Mouse (Mus musculus) lung, postnatal 0 days (tissue): ENCODE data around the gene Rpl19. TPM values are rescaled to one million over a fixed set of nuclear protein-coding genes. Genes with fewer than 3 reads are reported as not detected.

Source experiments
- ATAC-seq: fragments of 200-750 bp; cut with Nextera tagmentation; 2 replicates; pipeline ENCODE4 v1.8.0; 2017; ENCODE audit warnings: moderate library complexity
- DNase-seq: peaks from one replicate; pipeline ENCODE4 v3.0.0-alpha.2; 2016; ENCODE audit warnings: low spot score
- H3K27ac ChIP-seq: fragments of 300-500 bp; sonication (generic); 2 replicates; pipeline ENCODE4 v1.5.1; 2014; ENCODE audit warnings: antibody characterized with exemption, mild to moderate bottlenecking, low read length, mixed read lengths
- H3K27me3 ChIP-seq: fragments of 300-500 bp; sonication (generic); replicated peaks from 2 replicates; pipeline ENCODE4 v1.6.1; 2014; ENCODE audit warnings: low read length, mixed read lengths; ENCODE audit not compliant: insufficient read depth
- H3K36me3 ChIP-seq: fragments of 300-500 bp; sonication (generic); 2 replicates; pipeline ENCODE4 v1.6.1; 2014; ENCODE audit warnings: low read length, mixed read lengths; ENCODE audit not compliant: insufficient read depth
- H3K4me1 ChIP-seq: fragments of 300-500 bp; sonication (generic); 2 replicates; pipeline ENCODE4 v1.6.1; 2014; ENCODE audit warnings: antibody characterized with exemption, low read depth, low read length, mixed read lengths; ENCODE audit not compliant: insufficient read depth
- H3K4me2 ChIP-seq: fragments of 300-500 bp; sonication (generic); replicated peaks from 2 replicates; pipeline ENCODE4 v1.6.1; 2014; ENCODE audit warnings: low read depth, mild to moderate bottlenecking, low read length, moderate library complexity, mixed read lengths
- H3K4me3 ChIP-seq: fragments of 300-500 bp; sonication (generic); 2 replicates; pipeline ENCODE4 v1.5.1; 2014; ENCODE audit warnings: low read depth, low read length
- H3K9ac ChIP-seq: fragments of 300-500 bp; sonication (generic); replicated peaks from 2 replicates; pipeline ENCODE4 v1.6.1; 2014; ENCODE audit warnings: low read depth, mild to moderate bottlenecking
- H3K9me3 ChIP-seq: fragments of 300-500 bp; sonication (generic); 2 replicates; pipeline ENCODE4 v1.6.1; 2016; ENCODE audit warnings: low read length, mixed read lengths
- CTCF ChIP-seq: IDR thresholded peaks from 2 replicates; pipeline ENCODE4 v1.5.1; 2016; ENCODE audit warnings: antibody characterized with exemption, mild to moderate bottlenecking
- EP300 ChIP-seq: IDR thresholded peaks from 2 replicates; pipeline ENCODE4 v1.6.1; 2016; ENCODE audit warnings: antibody characterized with exemption, mild to moderate bottlenecking, control low read depth
- WGBS: fragments of 180-500 bp; shearing (Covaris S2); extraction: QIAGEN DNeasy Blood & Tissue Kit; methylation state at CpG from one replicate; pipeline ENCODE4 v1.1.7; 2014; 5-methylcytosine and 5-hydroxymethylcytosine counted together
- polyA plus RNA-seq: library from polyadenylated mRNA; unstranded; fragments of >200 nt; fragmentation: Nextera tagmentation; extraction: Ambion mirVana; gene quantifications from 2 replicates; pipeline ENCODE4 v1.2.1, GENCODE M21; 2015

Rpl19 gene
- polyA plus RNA-seq, 1 experiment from 2014 or later = 817 TPM

- peak overlapping the region; percentile 89 for H3K27ac ChIP-seq
- no peak for TF ChIP-seq CTCF
- TF ChIP-seq EP300 = no peak
- H3K9me3 ChIP-seq = no peaks in the 10 kb centered on the region
- H3K4me3 ChIP-seq = peak overlapping the region; percentile 93
- peaks cover 11% of the 10 kb centered on the region; the same call in 1 of the 2 replicates for H3K36me3 ChIP-seq
- peak overlapping the region; percentile 95 for H3K9ac ChIP-seq
- no peaks in the 10 kb centered on the region for H3K27me3 ChIP-seq
- peak overlapping the region; percentile 86 for H3K4me2 ChIP-seq
- ATAC-seq = no peak
- DNase-seq = no peak
- WGBS = 5% methylated on average over 15 of the region's 15 CpGs
- H3K4me1 ChIP-seq = peaks cover 11% of the 10 kb centered on the region; the same call in 1 of the 2 replicates
Measured at GRCm38 (mm10) chr11:98026248-98026569, 301 bp upstream of the Rpl19 start.

DNA sequence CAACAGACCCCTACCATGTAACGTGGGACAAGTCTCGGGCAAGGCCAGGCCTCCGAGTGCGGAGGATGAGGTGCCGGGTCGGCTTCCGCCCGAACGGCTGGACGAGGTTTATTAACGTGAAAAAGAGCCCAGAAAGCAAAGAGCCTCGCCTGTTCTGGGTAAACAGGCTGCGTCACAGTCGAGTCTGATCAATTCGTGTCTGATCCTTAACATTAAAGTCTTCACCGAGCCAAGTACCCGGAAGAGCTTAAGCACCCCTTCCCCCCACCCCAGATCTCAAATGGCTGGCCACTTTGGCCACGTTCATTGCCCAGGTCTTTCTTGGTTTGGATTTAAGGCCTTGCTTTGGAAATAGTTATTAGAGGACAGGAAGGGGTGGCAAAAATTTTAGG is 783 bp downstream of the Rpl19 start:
- peak overlapping the region; percentile 89 for H3K27ac ChIP-seq
- peaks cover 11% of the 10 kb centered on the region; the same call in 1 of the 2 replicates for H3K36me3 ChIP-seq
- ATAC-seq (no peak), DNase-seq (no peak)
- H3K9ac ChIP-seq = peak overlapping the region; percentile 95
- WGBS = under 1% methylated on average over 18 of the region's 18 CpGs
- peak overlapping the region; percentile 86 for H3K4me2 ChIP-seq
- peak overlapping the region; percentile 93 for H3K4me3 ChIP-seq
- H3K4me1 ChIP-seq = peaks cover 7% of the 10 kb centered on the region; the same call in 1 of the 2 replicates
- H3K27me3 ChIP-seq = no peaks in the 10 kb centered on the region
- TF ChIP-seq EP300 (no peak), CTCF (no peak)
- H3K9me3 ChIP-seq = no peaks in the 10 kb centered on the region

DNA sequence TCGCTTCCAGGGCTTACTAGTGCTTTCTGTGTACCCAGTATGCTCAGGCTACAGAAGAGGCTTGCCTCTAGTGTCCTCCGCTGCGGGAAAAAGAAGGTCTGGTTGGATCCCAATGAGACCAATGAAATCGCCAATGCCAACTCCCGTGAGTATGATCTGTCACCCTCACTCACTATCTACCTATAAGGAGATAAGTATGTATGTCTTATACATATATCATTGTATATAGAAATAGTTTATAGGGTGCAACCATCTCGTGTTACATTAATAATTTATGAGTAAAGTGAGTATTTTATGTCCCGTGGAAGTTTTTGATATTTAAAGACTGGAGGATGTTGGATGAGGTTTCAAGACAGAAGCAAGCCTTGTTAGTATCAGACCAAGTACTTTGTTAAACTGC is 1.3 kb downstream of the Rpl19 start:
- H3K27me3 ChIP-seq = no peaks in the 10 kb centered on the region
- H3K4me2 ChIP-seq = peak overlapping the region; percentile 86
- H3K4me3 ChIP-seq = peak overlapping the region; percentile 93
- H3K9me3 ChIP-seq = no peaks in the 10 kb centered on the region
- 13% methylated on average over 7 of the region's 7 CpGs for WGBS
- H3K4me1 ChIP-seq = peaks cover 7% of the 10 kb centered on the region; the same call in 1 of the 2 replicates
- H3K27ac ChIP-seq = peak overlapping the region; percentile 89; the same call in 1 of the 2 replicates
- DNase-seq = no peak
- H3K9ac ChIP-seq = peak overlapping the region; percentile 95; the same call in 1 of the 2 replicates
- H3K36me3 ChIP-seq = peaks cover 11% of the 10 kb centered on the region; the same call in 1 of the 2 replicates
- ATAC-seq = no peak
- TF ChIP-seq EP300 = no peak
- TF ChIP-seq CTCF = no peak

DNA sequence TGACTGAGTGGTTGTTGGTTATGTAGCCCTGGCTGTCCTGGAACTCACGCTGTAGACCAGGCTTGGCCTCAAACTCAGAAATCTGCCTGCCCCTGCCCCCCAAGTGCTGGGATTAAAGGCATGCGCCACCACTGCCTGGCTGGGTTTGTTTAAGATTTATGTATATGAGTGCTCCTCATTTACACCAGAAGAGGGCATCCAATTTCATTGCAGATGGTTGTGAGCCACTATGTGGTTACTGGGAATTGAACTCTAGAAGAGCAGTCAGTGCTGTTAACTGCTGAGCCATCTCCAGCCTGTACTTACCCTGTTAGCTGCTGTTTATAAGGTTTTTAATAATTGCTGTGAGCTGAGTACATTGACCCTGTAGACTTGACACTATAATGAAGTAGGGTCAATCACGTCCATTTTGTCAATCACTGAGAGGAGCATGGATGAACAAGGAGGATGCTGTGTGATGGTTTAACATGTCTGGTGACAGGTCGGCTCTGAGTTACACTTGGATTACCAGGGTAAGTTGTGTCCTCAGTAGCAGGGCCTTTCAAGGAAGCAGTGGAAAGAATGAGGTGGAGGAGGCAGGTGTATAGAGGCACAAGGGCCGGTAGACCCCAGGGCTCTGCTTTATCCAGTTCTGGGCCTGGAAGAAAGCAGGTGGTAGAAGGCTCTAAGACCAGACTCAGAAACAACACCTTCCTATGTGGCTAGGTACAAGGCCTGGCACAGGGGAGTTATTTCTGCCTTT is 4.4 kb downstream of the Rpl19 start:
- Histone ChIP-seq H3K9ac (no peak overlapping the region), H3K9me3 (no peaks in the 10 kb centered on the region), H3K4me3 (no peak overlapping the region), H3K27me3 (no peaks in the 10 kb centered on the region), H3K27ac (no peak overlapping the region), H3K4me2 (no peak overlapping the region), H3K4me1 (peaks cover 3% of the 10 kb centered on the region; the same call in 1 of the 2 replicates), H3K36me3 (peaks cover 11% of the 10 kb centered on the region; the same call in 1 of the 2 replicates)
- TF ChIP-seq EP300 (no peak), CTCF (peak; percentile 38)
- no peak for DNase-seq
- no peak for ATAC-seq
- WGBS = 46% methylated on average over 5 of the region's 5 CpGs

GRCm38 (mm10) chr11:98031443-98031770 is 4.9 kb downstream of the Rpl19 start:
- H3K4me2 ChIP-seq = no peak overlapping the region
- peaks cover 11% of the 10 kb centered on the region; the same call in 1 of the 2 replicates for H3K36me3 ChIP-seq
- H3K4me3 ChIP-seq = no peak overlapping the region
- H3K27ac ChIP-seq = no peak overlapping the region
- TF ChIP-seq EP300 (no peak), CTCF (peak; percentile 92)
- WGBS = 8% methylated on average over 5 of the region's 5 CpGs
- ATAC-seq (no peak), DNase-seq (peak; percentile 79)
- no peaks in the 10 kb centered on the region for H3K9me3 ChIP-seq
- no peak overlapping the region for H3K9ac ChIP-seq
- 0 out of 2 replicates have a peak, but pooled peaks cover 6% of the 10 kb centered on the region for H3K4me1 ChIP-seq
- H3K27me3 ChIP-seq = peaks cover 1% of the 10 kb centered on the region; the same call in 1 of the 2 replicates

GRCm38 (mm10) chr11:98034061-98034460 is 7.6 kb downstream of the Rpl19 start:
- H3K4me3 ChIP-seq = no peak overlapping the region
- no peaks in the 10 kb centered on the region for H3K9me3 ChIP-seq
- H3K4me1 ChIP-seq = 0 out of 2 replicates have a peak, but pooled peaks cover 6% of the 10 kb centered on the region
- no peak for ATAC-seq
- DNase-seq = no peak
- 72% methylated on average over 5 of the region's 5 CpGs for WGBS
- peaks cover 9% of the 10 kb centered on the region; the same call in 1 of the 2 replicates for H3K27me3 ChIP-seq
- TF ChIP-seq EP300 = no peak
- no peak for TF ChIP-seq CTCF
- no peak overlapping the region for H3K27ac ChIP-seq
- no peak overlapping the region for H3K9ac ChIP-seq
- no peak overlapping the region for H3K4me2 ChIP-seq
- H3K36me3 ChIP-seq = peaks cover 9% of the 10 kb centered on the region; the same call in 1 of the 2 replicates
